Mouse (Mus musculus): ENCODE measurements at regions not wholly inside any gene's neighbourhood (a gene's known extent, or its start where the extent isn't known, plus 50 kb on each side); places are given as distances from the start of the nearest gene placed in this dataset.

- peak; percentile 31 for DNase-seq (ENCODE audit: low spot score)
Measured at GRCm38 (mm10) chrX:58976584-58977259, 67.6 kb downstream of the 4930550L24Rik start.

All from layer of hippocampus, adult 11-12 months (tissue).